Mouse (Mus musculus) liver, embryonic 15.5 days (tissue): ENCODE data around the gene Vangl1. TPM values are rescaled to one million over a fixed set of nuclear protein-coding genes. Genes with fewer than 3 reads are reported as not detected.

Experiments used
- ATAC-seq: fragments of 200-750 bp; cut with Nextera tagmentation; 2 replicates; pipeline ENCODE4 v1.8.0; 2017; ENCODE audit warnings: moderate number of reproducible peaks, mild to moderate bottlenecking, moderate library complexity; ENCODE audit not compliant: insufficient read depth
- H3K27ac ChIP-seq: fragments of 300-500 bp; sonication (generic); replicated peaks from 2 replicates; pipeline ENCODE4 v1.5.1; 2015; ENCODE audit warnings: mild to moderate bottlenecking, inconsistent platforms
- H3K27me3 ChIP-seq: fragments of 300-500 bp; sonication (generic); 2 replicates; pipeline ENCODE4 v1.6.1; 2015; ENCODE audit warnings: mild to moderate bottlenecking, inconsistent platforms
- H3K36me3 ChIP-seq: fragments of 300-500 bp; sonication (generic); replicated peaks from 2 replicates; pipeline ENCODE4 v1.6.1; 2015; ENCODE audit warnings: moderate library complexity, mild to moderate bottlenecking, inconsistent platforms
- H3K4me1 ChIP-seq: fragments of 300-500 bp; sonication (generic); replicated peaks from 2 replicates; pipeline ENCODE4 v1.6.1; 2015; ENCODE audit warnings: inconsistent platforms
- H3K4me2 ChIP-seq: fragments of 300-500 bp; sonication (generic); 2 replicates; pipeline ENCODE4 v1.6.1; 2015; ENCODE audit warnings: moderate library complexity, mild to moderate bottlenecking, inconsistent platforms
- H3K4me3 ChIP-seq: fragments of 300-500 bp; sonication (generic); replicated peaks from 2 replicates; pipeline ENCODE4 v1.5.1; 2015; ENCODE audit warnings: mild to moderate bottlenecking, inconsistent platforms
- H3K9ac ChIP-seq: fragments of 300-500 bp; sonication (generic); 2 replicates; pipeline ENCODE4 v1.6.1; 2015; ENCODE audit warnings: moderate library complexity, mild to moderate bottlenecking, inconsistent platforms
- H3K9me3 ChIP-seq: fragments of 300-500 bp; sonication (generic); replicated peaks from 2 replicates; pipeline ENCODE4 v1.6.1; 2016; ENCODE audit warnings: inconsistent platforms
- WGBS: fragments of 180-500 bp; shearing (Covaris S2); methylation state at CpG from one replicate; pipeline ENCODE4 v1.1.7; 2015; ENCODE audit warnings: mixed read lengths; ENCODE audit not compliant: insufficient replicate concordance; 5-methylcytosine and 5-hydroxymethylcytosine counted together
- polyA plus RNA-seq: library from polyadenylated mRNA; unstranded; fragments of >200 nt; fragmentation: Nextera tagmentation; extraction: Ambion mirVana; gene quantifications from 2 replicates; pipeline ENCODE4 v1.2.1, GENCODE M21; 2015

Vangl1 gene
- polyA plus RNA-seq = 57.8 and 65.1 TPM in 2 replicates

- peak; percentile 74 for ATAC-seq
- peak within 1 kb of the TSS; percentile 63 for H3K4me3 ChIP-seq
- H3K27ac ChIP-seq = peak within 1 kb of the TSS; percentile 16; the same call in 1 of the 2 replicates
- peaks cover 15% of the 10 kb centered on the region; the same call in 1 of the 2 replicates for H3K4me1 ChIP-seq
- no peaks in the 10 kb centered on the region for H3K36me3 ChIP-seq
- under 1% methylated on average over 66 of the region's 95 CpGs for WGBS
- peak within 1 kb of the TSS; percentile 47 for H3K9ac ChIP-seq
- peaks cover 78% of the 10 kb centered on the region for H3K27me3 ChIP-seq
- H3K4me2 ChIP-seq = peak within 1 kb of the TSS; percentile 76
- H3K9me3 ChIP-seq = no peaks in the 10 kb centered on the region
Measured at GRCm38 (mm10) chr3:102203781-102204721, at the start of gene Vangl1. Vangl1 (minus strand) TSS chr3:102204693.

DNA sequence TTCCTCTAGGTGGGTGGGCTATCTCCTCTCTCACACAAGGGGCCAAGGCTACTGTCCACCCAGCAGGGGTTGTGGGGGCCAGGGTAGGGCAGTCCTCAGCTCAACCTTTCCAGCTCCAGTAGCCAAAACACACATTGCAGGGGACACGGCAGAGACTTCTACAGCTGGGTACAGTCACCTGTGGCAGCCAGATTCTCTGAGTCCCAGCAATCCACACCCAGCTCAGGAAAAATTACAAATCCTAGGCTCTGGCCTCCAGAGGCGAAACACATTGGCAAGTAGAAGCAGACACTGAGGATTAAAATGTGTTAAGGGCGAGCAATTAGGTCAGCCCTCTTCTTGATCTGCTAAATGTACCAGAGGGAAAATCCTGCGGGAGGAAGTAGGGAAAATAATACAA, 49.1 kb upstream of the Vangl1 start:
- Histone ChIP-seq H3K27ac (no peak overlapping the region), H3K4me3 (no peak overlapping the region), H3K36me3 (no peaks in the 10 kb centered on the region), H3K27me3 (no peaks in the 10 kb centered on the region), H3K9me3 (no peaks in the 10 kb centered on the region), H3K4me1 (no peaks in the 10 kb centered on the region), H3K9ac (no peak overlapping the region), H3K4me2 (no peak overlapping the region)
- WGBS = 49% methylated on average over 4 of the region's 4 CpGs
- no peak for ATAC-seq

DNA sequence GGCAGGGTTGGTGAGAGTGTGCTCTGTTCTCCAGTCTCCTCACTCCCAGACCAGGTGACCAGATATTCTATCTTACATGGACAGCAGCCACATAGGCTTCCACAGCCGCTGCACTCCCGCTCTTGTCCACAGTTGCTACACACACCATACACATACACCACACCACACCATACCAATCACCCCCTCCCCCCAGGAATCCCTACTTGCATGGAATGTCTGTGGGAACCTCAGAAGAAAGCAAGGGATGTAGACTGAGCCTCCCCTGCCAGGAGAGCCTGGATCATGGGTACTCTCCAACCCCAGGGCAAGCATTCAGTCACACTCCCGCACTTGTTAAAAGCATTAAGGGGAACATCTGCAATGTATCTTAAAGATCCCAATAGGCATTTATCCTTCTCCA, 48.4 kb upstream of the Vangl1 start:
- no peaks in the 10 kb centered on the region for H3K4me1 ChIP-seq
- ATAC-seq = no peak
- H3K4me2 ChIP-seq = no peak overlapping the region
- 78% methylated on average over 3 of the region's 3 CpGs for WGBS
- no peak overlapping the region for H3K27ac ChIP-seq
- no peaks in the 10 kb centered on the region for H3K36me3 ChIP-seq
- no peaks in the 10 kb centered on the region for H3K27me3 ChIP-seq
- no peak overlapping the region for H3K9ac ChIP-seq
- H3K4me3 ChIP-seq = no peak overlapping the region
- H3K9me3 ChIP-seq = no peaks in the 10 kb centered on the region

- ATAC-seq = no peak
- WGBS = 61% methylated on average over 3 of the region's 3 CpGs
- Histone ChIP-seq H3K4me2 (no peak overlapping the region), H3K4me3 (no peak overlapping the region), H3K9ac (no peak overlapping the region), H3K27ac (no peak overlapping the region), H3K36me3 (no peaks in the 10 kb centered on the region), H3K4me1 (no peaks in the 10 kb centered on the region), H3K27me3 (no peaks in the 10 kb centered on the region), H3K9me3 (no peaks in the 10 kb centered on the region)
Measured at GRCm38 (mm10) chr3:102250873-102251272, 46.4 kb upstream of the Vangl1 start.

DNA sequence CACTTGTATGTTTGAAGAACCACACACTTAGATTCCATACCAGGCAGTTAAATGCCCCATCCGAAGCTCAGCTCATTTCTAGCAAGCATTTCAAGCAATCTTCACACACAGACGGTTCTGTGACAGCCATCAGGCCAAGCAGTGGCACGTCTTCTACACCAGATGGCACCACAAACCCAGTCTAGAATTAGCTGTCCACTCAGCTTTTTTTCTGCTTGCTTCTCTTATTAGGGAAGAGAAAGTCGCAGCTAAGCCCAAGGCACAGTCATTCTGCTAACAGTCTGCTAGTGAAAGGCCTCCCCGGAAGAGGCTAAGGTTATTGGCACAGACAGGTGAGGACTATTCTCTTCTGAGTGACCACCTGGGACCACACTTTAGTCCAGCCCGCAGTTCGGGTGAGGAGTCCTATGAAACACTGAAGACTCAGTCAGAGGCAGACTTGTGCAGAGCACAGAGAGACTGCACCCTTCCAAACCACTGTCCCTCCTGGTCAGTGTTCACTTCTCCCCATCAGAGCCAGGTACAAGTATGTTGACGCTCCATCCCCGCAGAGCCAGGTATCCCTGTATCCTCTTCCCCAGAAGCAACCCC, 45.0 kb upstream of the Vangl1 start:
- Histone ChIP-seq H3K36me3 (no peaks in the 10 kb centered on the region), H3K27me3 (no peaks in the 10 kb centered on the region), H3K27ac (no peak overlapping the region), H3K9me3 (no peaks in the 10 kb centered on the region), H3K4me2 (no peak overlapping the region), H3K4me3 (no peak overlapping the region), H3K4me1 (no peaks in the 10 kb centered on the region), H3K9ac (no peak overlapping the region)
- WGBS = 42% methylated on average over 9 of the region's 9 CpGs
- ATAC-seq = no peak

DNA sequence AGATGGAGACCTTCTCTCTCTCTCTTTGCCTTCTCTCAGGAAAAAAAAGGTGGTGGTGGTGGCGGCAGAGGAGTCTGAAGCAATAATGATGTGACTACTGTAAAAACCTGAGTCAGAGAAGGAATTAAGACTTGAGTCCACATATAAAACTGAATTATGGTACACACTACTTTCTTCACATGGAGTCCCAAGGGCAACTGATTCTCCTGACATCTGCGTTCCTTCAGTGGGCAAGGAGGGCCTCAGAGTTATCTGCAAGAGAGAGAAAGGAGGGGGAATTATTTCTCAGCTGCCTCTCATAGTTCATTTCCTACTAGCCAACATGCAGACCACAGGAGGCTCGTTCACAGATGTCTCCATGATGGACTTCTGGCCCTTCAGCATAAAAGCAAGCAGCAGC, 40.1 kb upstream of the Vangl1 start:
- H3K9ac ChIP-seq = no peak overlapping the region
- no peak for ATAC-seq
- no peak overlapping the region for H3K4me2 ChIP-seq
- H3K27ac ChIP-seq = no peak overlapping the region
- no peak overlapping the region for H3K4me3 ChIP-seq
- WGBS = 60% methylated on average over 3 of the region's 3 CpGs
- no peaks in the 10 kb centered on the region for H3K27me3 ChIP-seq
- no peaks in the 10 kb centered on the region for H3K36me3 ChIP-seq
- no peaks in the 10 kb centered on the region for H3K9me3 ChIP-seq
- no peaks in the 10 kb centered on the region for H3K4me1 ChIP-seq

GRCm38 (mm10) chr3:102242854-102243253, 38.4 kb upstream of the Vangl1 start:
- Histone ChIP-seq H3K9me3 (no peaks in the 10 kb centered on the region), H3K27ac (no peak overlapping the region), H3K27me3 (no peaks in the 10 kb centered on the region), H3K4me3 (no peak overlapping the region), H3K4me1 (no peaks in the 10 kb centered on the region), H3K4me2 (no peak overlapping the region), H3K36me3 (no peaks in the 10 kb centered on the region), H3K9ac (no peak overlapping the region)
- no peak for ATAC-seq
- WGBS = 42% methylated on average over 5 of the region's 5 CpGs

DNA sequence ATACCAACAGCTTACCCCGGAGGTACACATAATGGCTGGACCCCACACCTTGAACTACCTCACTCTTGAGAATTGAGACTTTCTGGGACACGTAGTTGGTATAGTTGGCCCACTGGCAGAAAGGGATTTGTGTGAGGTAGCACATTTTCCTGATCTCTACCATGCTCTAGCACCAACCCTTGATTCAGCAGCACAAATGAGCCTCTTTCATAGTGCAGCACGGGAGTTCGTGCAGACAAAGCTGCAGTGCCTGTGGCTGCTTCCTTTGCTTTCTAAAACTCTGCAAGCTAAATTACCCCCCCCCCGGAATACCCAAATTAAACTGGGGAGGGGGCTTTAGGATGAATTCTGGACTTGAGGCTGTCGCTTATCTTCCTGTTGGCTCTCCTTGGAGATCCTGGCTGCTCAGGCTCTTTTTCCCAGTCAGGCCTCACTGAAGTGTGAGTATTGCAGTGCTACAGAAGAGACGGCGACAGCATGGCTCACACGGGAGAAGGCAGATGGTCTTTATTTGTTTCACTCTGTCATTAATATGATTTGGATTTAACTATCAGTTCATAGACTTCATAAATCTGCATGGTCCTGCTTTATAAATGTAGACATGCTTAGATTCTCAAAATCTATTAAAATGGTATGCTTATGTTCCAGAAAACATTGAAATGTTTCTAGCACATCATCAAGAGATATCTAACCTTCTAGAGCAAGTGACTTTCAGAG, 27.1 kb upstream of the Vangl1 start:
- H3K27ac ChIP-seq = no peak overlapping the region
- H3K36me3 ChIP-seq = no peaks in the 10 kb centered on the region
- no peaks in the 10 kb centered on the region for H3K4me1 ChIP-seq
- no peak overlapping the region for H3K4me2 ChIP-seq
- H3K9ac ChIP-seq = no peak overlapping the region
- WGBS = 72% methylated on average over 9 of the region's 9 CpGs
- no peaks in the 10 kb centered on the region for H3K27me3 ChIP-seq
- 0 out of 2 replicates have a peak, but pooled peaks cover 3% of the 10 kb centered on the region for H3K9me3 ChIP-seq
- ATAC-seq = no peak
- no peak overlapping the region for H3K4me3 ChIP-seq

DNA sequence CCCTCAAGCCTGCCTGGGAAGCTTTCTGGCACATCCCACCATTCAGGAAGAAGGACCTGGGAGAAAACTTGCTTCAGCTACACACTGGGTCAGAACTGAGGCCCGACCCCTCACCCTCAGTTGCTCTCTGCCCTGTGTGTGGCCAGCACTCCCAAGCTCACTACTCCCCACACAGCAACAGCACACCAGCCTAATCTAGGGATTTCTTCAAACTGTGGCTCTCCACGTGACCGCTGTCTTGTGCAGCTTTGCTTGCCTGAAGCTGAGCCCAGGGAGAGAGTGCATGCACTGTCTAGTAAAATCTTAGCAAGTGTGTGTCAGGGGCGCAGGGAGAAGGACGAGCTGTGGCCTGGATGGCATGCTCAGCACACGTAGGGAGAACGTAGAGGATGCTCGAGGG, 18.3 kb upstream of the Vangl1 start:
- Histone ChIP-seq H3K4me2 (no peak overlapping the region), H3K27me3 (0 out of 2 replicates have a peak, but pooled peaks cover 3% of the 10 kb centered on the region), H3K4me3 (no peak overlapping the region), H3K36me3 (no peaks in the 10 kb centered on the region), H3K9ac (no peak overlapping the region), H3K27ac (no peak overlapping the region), H3K9me3 (no peaks in the 10 kb centered on the region), H3K4me1 (no peaks in the 10 kb centered on the region)
- 63% methylated on average over 8 of the region's 8 CpGs for WGBS
- ATAC-seq = no peak

GRCm38 (mm10) chr3:102218301-102218700, 13.8 kb upstream of the Vangl1 start:
- 0 out of 2 replicates have a peak, but pooled peaks cover 3% of the 10 kb centered on the region for H3K27me3 ChIP-seq
- no peak overlapping the region for H3K4me2 ChIP-seq
- ATAC-seq = no peak
- no peaks in the 10 kb centered on the region for H3K9me3 ChIP-seq
- no peaks in the 10 kb centered on the region for H3K36me3 ChIP-seq
- WGBS = 51% methylated on average over 2 of the region's 2 CpGs
- H3K4me1 ChIP-seq = no peaks in the 10 kb centered on the region
- no peak overlapping the region for H3K9ac ChIP-seq
- H3K4me3 ChIP-seq = no peak overlapping the region
- H3K27ac ChIP-seq = no peak overlapping the region

GRCm38 (mm10) chr3:102214736-102215135, 10.2 kb upstream of the Vangl1 start:
- no peak overlapping the region for H3K27ac ChIP-seq
- H3K27me3 ChIP-seq = no peaks in the 10 kb centered on the region
- H3K9ac ChIP-seq = no peak overlapping the region
- no peaks in the 10 kb centered on the region for H3K9me3 ChIP-seq
- no peak overlapping the region for H3K4me2 ChIP-seq
- no peak overlapping the region for H3K4me3 ChIP-seq
- no peaks in the 10 kb centered on the region for H3K36me3 ChIP-seq
- no peak for ATAC-seq
- no peaks in the 10 kb centered on the region for H3K4me1 ChIP-seq
- 67% methylated on average over 4 of the region's 4 CpGs for WGBS
